Mouse (Mus musculus): Measurements from ENCODE around the gene Cybrd1.

DNA sequence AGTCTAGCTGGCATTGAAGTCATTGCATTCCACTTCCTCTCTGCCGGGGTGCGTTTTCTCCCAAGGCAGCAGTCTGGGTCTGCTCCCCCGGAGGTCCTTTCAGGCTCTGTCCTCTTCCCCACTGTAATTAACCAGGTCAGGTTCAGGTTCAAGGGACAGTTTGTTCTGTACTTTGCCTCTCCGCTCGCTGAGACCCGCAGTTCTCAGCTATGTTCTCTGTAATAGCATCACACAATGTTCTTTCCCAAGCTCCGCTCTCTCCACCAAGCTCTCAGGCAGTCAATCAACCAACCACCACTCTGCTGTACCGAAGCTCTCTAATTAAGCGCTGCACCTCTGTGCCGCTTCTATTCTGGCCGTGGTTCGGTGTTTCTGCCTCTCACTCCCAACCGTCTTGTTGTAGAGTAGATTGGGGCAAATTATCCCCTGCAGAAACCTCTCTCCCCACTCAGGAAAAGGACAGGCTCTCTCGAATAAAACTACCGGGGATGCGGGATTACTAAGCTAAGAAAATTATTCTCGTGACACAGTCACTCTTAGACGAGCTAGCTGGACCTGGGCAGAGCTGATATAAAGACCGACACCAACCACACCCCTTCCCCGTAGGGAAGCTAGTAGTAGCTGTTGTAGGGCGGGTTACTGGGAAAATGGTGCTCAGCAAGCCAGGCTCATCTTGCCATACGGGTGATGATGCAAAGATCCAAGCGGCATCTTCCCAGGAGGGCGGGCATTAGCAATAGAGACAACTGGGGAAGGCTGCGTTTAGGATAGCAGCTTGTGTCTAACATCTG is 45.3 kb downstream of the Cybrd1 start:
- TF ChIP-seq CTCF (IDR thresholded peaks at IDR 0.05; ENCODE audit: low read depth): no peak
- no peak for TF ChIP-seq EP300 (IDR thresholded peaks at IDR 0.05; ENCODE audit: low read depth)

All from liver, embryonic 14.5 days (tissue).